8 mouse cellular contexts compared by ENCODE assay signal in genomic region chr12:85473481-85474297, GRCm38 (mm10). TPM values are rescaled to one million over a fixed set of nuclear protein-coding genes. Genes with fewer than 3 reads are reported as not detected.
DNase-seq lines count a peak whose midpoint lies in the region; ATAC-seq lines count a peak whose summit lies in the region.

Gene Fos, plus strand, starts transcription at chr12:85473890.

- H3K4me3 ChIP-seq in hindbrain, embryonic 13.5 days, result peak within 1 kb of the TSS; percentile 53

- peak; percentile 90 for ATAC-seq in hindbrain, embryonic 13.5 days (ENCODE audit: low FRiP score)

- no peaks in the 10 kb centered on the region for H3K36me3 ChIP-seq in hindbrain, embryonic 13.5 days

- peak within 1 kb of the TSS; percentile 97 for H3K4me2 ChIP-seq in hindbrain, embryonic 13.5 days

- peaks cover 35% of the 10 kb centered on the region for H3K27me3 ChIP-seq in hindbrain, embryonic 13.5 days

- peak; percentile 95 for DNase-seq in NIH3T3 (ENCODE audit: low read depth)
- DNase-seq in cerebellum, postnatal 10 days, result peak; percentile 90
- peak; percentile 82 to 84 for DNase-seq in frontal cortex, postnatal 14 days (ENCODE audit: low spot score in 2 of 2)
- peak; percentile 73 to 83 for DNase-seq in layer of hippocampus, postnatal 25 days (ENCODE audit: extremely low spot score in 1 of 2, low spot score in 1 of 2)
- peak; percentile 94 for DNase-seq in lung, postnatal 25 days (ENCODE audit: low spot score)
- peak; percentile 88 for DNase-seq in retina, adult 2 months (ENCODE audit: low read depth, low spot score)
- DNase-seq in thymus, postnatal 36 days, result peak; percentile 85 to 87

- H3K27ac ChIP-seq in hindbrain, embryonic 13.5 days, result peak within 1 kb of the TSS; percentile 73

- under 1% methylated on average over 50 of the region's 56 CpGs for WGBS in hindbrain, embryonic 13.5 days

- H3K9ac ChIP-seq in hindbrain, embryonic 13.5 days, result peak within 1 kb of the TSS; percentile 78

- H3K4me1 ChIP-seq in hindbrain, embryonic 13.5 days (replicated peaks), result peaks cover 44% of the 10 kb centered on the region

- H3K9me3 ChIP-seq in hindbrain, embryonic 13.5 days, result no peaks in the 10 kb centered on the region

RNA-seq across cellular contexts. Expression of gene Fos, which starts in this region (rescaled TPM):
- polyA plus RNA-seq in hindbrain, embryonic 13.5 days (2015; fragmentation: Nextera tagmentation; extraction: Ambion mirVana), result 1.9 and 2.5 TPM in 2 replicates
- 10 to 100 TPM; 10.7 to 13.9 TPM for total RNA-seq in layer of hippocampus, postnatal 25 days (2021)

Comparison
In these comparisons a context has a peak if more than half of its experiments do, and no peak if none do; other contexts are left out.
1. Peak in every context shown above with its lines: DNase-seq, ATAC-seq, H3K4me3 ChIP-seq and H3K27ac ChIP-seq.